8 mouse cellular contexts compared by ENCODE assay signal in genomic region chr3:51224363-51225225, GRCm38 (mm10). TPM values are rescaled to one million over a fixed set of nuclear protein-coding genes. Genes with fewer than 3 reads are reported as not detected.
DNase-seq lines count a peak whose midpoint lies in the region; ATAC-seq lines count a peak whose summit lies in the region.

Gene Noct (plus strand): TSS chr3:51224447.

- DNase-seq in adrenal gland, adult (ENCODE audit: inconsistent age in 2 of 2, low spot score in 1 of 2): peak; percentile 92 to 97
- DNase-seq in embryo, embryonic 10.5 days (ENCODE audit: low spot score): peak; percentile 89
- DNase-seq in gastrocnemius, postnatal 25 days: peak; percentile 87
- DNase-seq in intestine, embryonic 14.5 days (ENCODE audit: low spot score): peak; percentile 95
- peak; percentile 88 to 90 for DNase-seq in left cerebral cortex, postnatal 14 days (ENCODE audit: low spot score in 2 of 2)
- peak; percentile 90 for DNase-seq in mesoderm, embryonic 11.5 days (ENCODE audit: low read depth, low spot score)
- DNase-seq in right cerebral cortex, postnatal 36 days (ENCODE audit: low spot score in 2 of 2): peak; percentile 85 to 86
- DNase-seq in yolk sac, embryonic 10.5 days (ENCODE audit: low spot score): peak; percentile 90

- ATAC-seq in intestine, embryonic 14.5 days (replicated peaks; ENCODE audit: low FRiP score, low TSS enrichment, low read depth): peak; percentile 87

- H3K4me3 ChIP-seq in intestine, embryonic 14.5 days (ENCODE audit: low read depth, low read length): peak within 1 kb of the TSS; percentile 82

- H3K4me2 ChIP-seq in intestine, embryonic 14.5 days (ENCODE audit: low read length): peak within 1 kb of the TSS; percentile 77

- H3K36me3 ChIP-seq in intestine, embryonic 14.5 days (ENCODE audit: control insufficient read depth, insufficient read depth, low read length): no peaks in the 10 kb centered on the region

- H3K4me1 ChIP-seq in intestine, embryonic 14.5 days (replicated peaks; ENCODE audit: control insufficient read depth, insufficient read depth, low read length): peaks cover 11% of the 10 kb centered on the region; the same call in 1 of the 2 replicates

- peak within 1 kb of the TSS; percentile 89 for H3K9ac ChIP-seq in intestine, embryonic 14.5 days (ENCODE audit: low read length)

- no peaks in the 10 kb centered on the region for H3K9me3 ChIP-seq in intestine, embryonic 14.5 days (ENCODE audit: control insufficient read depth, low read length)

- no peaks in the 10 kb centered on the region for H3K27me3 ChIP-seq in intestine, embryonic 14.5 days (replicated peaks; ENCODE audit: control insufficient read depth, insufficient read depth, low read length)

- peak within 1 kb of the TSS; percentile 97 for H3K27ac ChIP-seq in intestine, embryonic 14.5 days (ENCODE audit: low read depth)

- intact Hi-C loops in left cerebral cortex, postnatal 14 days (cut with DNase I): no loop called here

- under 1% methylated on average over 86 of the region's 100 CpGs for WGBS in intestine, embryonic 14.5 days

RNA-seq across cellular contexts. Expression of gene Noct, which starts in this region (rescaled TPM):
- 10 to 100 TPM; 23.0 to 29.3 TPM for total RNA-seq in gastrocnemius, postnatal 25 days (2021)
- 7.0 and 7.7 TPM in 2 replicates for polyA plus RNA-seq in intestine, embryonic 14.5 days (2014; fragmentation: Nextera tagmentation; extraction: Ambion mirVana)
- total RNA-seq in left cerebral cortex, postnatal 14 days (2021): 10 to 100 TPM; 51.0 to 52.6 TPM

Comparison
In these comparisons a context has a peak if more than half of its experiments do, and no peak if none do; other contexts are left out.
1. Peak in every context shown above with its lines: DNase-seq, ATAC-seq, H3K4me3 ChIP-seq and H3K27ac ChIP-seq.